Comparison of ENCODE assay signal across 8 mouse cellular contexts in genomic region chr17:21733049-21733448, GRCm38 (mm10). TPM values are rescaled to one million over a fixed set of nuclear protein-coding genes. Genes with fewer than 3 reads are reported as not detected.
DNase-seq lines count a peak whose midpoint lies in the region; ATAC-seq and TF ChIP-seq lines count a peak whose summit lies in the region.

No protein-coding gene starts in this region.

- no peak for TF ChIP-seq POLR2A in embryonic fibroblast, embryonic 13.5 days (IDR thresholded peaks at IDR 0.05; ENCODE audit: low read depth, low read length)

- H3K4me2 ChIP-seq in limb, embryonic 11.5 days (ENCODE audit: low read depth, severe bottlenecking): peak overlapping the region; percentile 32; the same call in 1 of the 2 replicates
- H3K4me2 ChIP-seq in neural tube, embryonic 14.5 days (ENCODE audit: low read depth, low read length): peak overlapping the region; percentile 53

- peak overlapping the region; percentile 66 for H3K9ac ChIP-seq in limb, embryonic 11.5 days (ENCODE audit: low read length)
- no peak overlapping the region; the same call in 1 of the 2 replicates for H3K9ac ChIP-seq in neural tube, embryonic 14.5 days (replicated peaks; ENCODE audit: low read depth, low read length)

- TF ChIP-seq CTCF in layer of hippocampus, adult 2 months (conservative IDR thresholded peaks at IDR 0.05): no peak
- no peak for TF ChIP-seq CTCF in embryonic fibroblast, embryonic 13.5 days (IDR thresholded peaks at IDR 0.05; ENCODE audit: borderline replicate concordance, insufficient read depth, low read length)

- H3K36me3 ChIP-seq in limb, embryonic 11.5 days (ENCODE audit: control insufficient read depth, insufficient read depth, low read length): no peaks in the 10 kb centered on the region
- peaks cover 10% of the 10 kb centered on the region for H3K36me3 ChIP-seq in neural tube, embryonic 14.5 days (ENCODE audit: control insufficient read depth, insufficient read depth, low read length)

- 83% methylated on average over 4 of the region's 4 CpGs for WGBS in limb, embryonic 11.5 days
- 93% methylated on average over 4 of the region's 4 CpGs for WGBS in neural tube, embryonic 14.5 days

- peak overlapping the region; percentile 87 for H3K27ac ChIP-seq in layer of hippocampus, adult 2 months
- peak overlapping the region; percentile 68; the same call in 1 of the 2 replicates for H3K27ac ChIP-seq in embryonic fibroblast, embryonic 13.5 days (ENCODE audit: insufficient read depth, low read length)
- H3K27ac ChIP-seq in limb, embryonic 11.5 days (replicated peaks; ENCODE audit: low read depth, low read length): 0 out of 2 replicates have a peak overlapping the region, but pooled peaks have one; percentile 22
- peak overlapping the region; percentile 79; the same call in 1 of the 2 replicates for H3K27ac ChIP-seq in neural tube, embryonic 14.5 days (ENCODE audit: low read depth, low read length)

- no peaks in the 10 kb centered on the region for H3K27me3 ChIP-seq in limb, embryonic 11.5 days (ENCODE audit: control insufficient read depth, insufficient read depth, low read length)
- no peaks in the 10 kb centered on the region for H3K27me3 ChIP-seq in neural tube, embryonic 14.5 days (ENCODE audit: control insufficient read depth, insufficient read depth, low read length)

- H3K9me3 ChIP-seq in limb, embryonic 11.5 days (ENCODE audit: control insufficient read depth, low read length): no peaks in the 10 kb centered on the region
- H3K9me3 ChIP-seq in neural tube, embryonic 14.5 days (ENCODE audit: control insufficient read depth, low read length): no peaks in the 10 kb centered on the region

- no peak for DNase-seq in layer of hippocampus, adult 2 months (ENCODE audit: low spot score in 2 of 2)
- no peak for DNase-seq in layer of hippocampus, adult 11-12 months (ENCODE audit: low spot score)
- DNase-seq in limb, embryonic 11.5 days (ENCODE audit: low spot score): no peak
- no peak for DNase-seq in adrenal gland, adult 8-10 months
- DNase-seq in MN1 (ENCODE audit: low spot score): no peak

- H3K4me3 ChIP-seq in layer of hippocampus, adult 2 months: peak overlapping the region; percentile 82
- H3K4me3 ChIP-seq in embryonic fibroblast, embryonic 13.5 days (ENCODE audit: insufficient read depth, low read length): peak overlapping the region; percentile 75; the same call in 1 of the 2 replicates
- peak overlapping the region; percentile 54; the same call in 1 of the 2 replicates for H3K4me3 ChIP-seq in limb, embryonic 11.5 days (ENCODE audit: low read depth, low read length)
- peak overlapping the region; percentile 74 for H3K4me3 ChIP-seq in neural tube, embryonic 14.5 days (ENCODE audit: low read depth, low read length)

- H3K4me1 ChIP-seq in embryonic fibroblast, embryonic 13.5 days (ENCODE audit: control insufficient read depth, insufficient read depth, low read length): peaks cover 2% of the 10 kb centered on the region
- no peaks in the 10 kb centered on the region for H3K4me1 ChIP-seq in limb, embryonic 11.5 days (ENCODE audit: control insufficient read depth, insufficient read depth, low read length)
- peaks cover 8% of the 10 kb centered on the region for H3K4me1 ChIP-seq in neural tube, embryonic 14.5 days (ENCODE audit: control insufficient read depth, insufficient read depth, low read length)

- ATAC-seq in limb, embryonic 11.5 days (ENCODE audit: insufficient number of reproducible peaks, low FRiP score, low TSS enrichment, low read depth): no peak
- no peak for ATAC-seq in neural tube, embryonic 14.5 days (ENCODE audit: low read depth)
- ATAC-seq in megakaryocyte-erythroid progenitor cell, adult 5-6 weeks (replicated peaks; ENCODE audit: low FRiP score, low TSS enrichment, poor library complexity, severe bottlenecking): no peak

RNA-seq across cellular contexts. Expression of gene Zfp229, which starts 2.5 kb away (rescaled TPM):
- total RNA-seq in layer of hippocampus, adult 2 months (2021): 1 to 10 TPM; 4.5 to 6.6 TPM
- 7.1 and 9.9 TPM in 2 replicates for polyA plus RNA-seq in embryonic fibroblast, embryonic 13.5 days (2011; ENCODE audit: insufficient read length, low read depth, missing spikeins)
- polyA plus RNA-seq in limb, embryonic 11.5 days (2014; fragmentation: Nextera tagmentation; extraction: Ambion mirVana): 8.4 and 10.4 TPM in 2 replicates
- polyA plus RNA-seq in neural tube, embryonic 14.5 days (2014; fragmentation: Nextera tagmentation; extraction: Ambion mirVana): 11.5 and 11.8 TPM in 2 replicates
- total RNA-seq in adrenal gland, adult 8-10 months (2022): 10 to 100 TPM in 3 of 4 experiments, 1 to 10 TPM in 1; 9.9 to 13.9 (median 12.5) TPM
- total RNA-seq in megakaryocyte-erythroid progenitor cell, adult 5-6 weeks (2014; fragmentation: Nextera tagmentation): 4.5 and 6.3 TPM in 2 replicates
- total RNA-seq in megakaryocyte-erythroid progenitor cell, adult 5-6 weeks (2017): 3.8 and 10.1 TPM in 2 replicates

RNA-seq across cellular contexts. Expression of gene Zfp760, which starts 25.5 kb away (rescaled TPM):
- total RNA-seq in layer of hippocampus, adult 2 months (2021): 1 to 10 TPM; 8.2 to 8.6 TPM
- 6.4 and 9.0 TPM in 2 replicates for polyA plus RNA-seq in embryonic fibroblast, embryonic 13.5 days (2011; ENCODE audit: insufficient read length, low read depth, missing spikeins)
- polyA plus RNA-seq in limb, embryonic 11.5 days (2014; fragmentation: Nextera tagmentation; extraction: Ambion mirVana): 20.8 and 25.8 TPM in 2 replicates
- 11.6 and 15.5 TPM in 2 replicates for polyA plus RNA-seq in neural tube, embryonic 14.5 days (2014; fragmentation: Nextera tagmentation; extraction: Ambion mirVana)
- total RNA-seq in adrenal gland, adult 8-10 months (2022): 1 to 10 TPM; 6.3 to 8.3 (median 7.9) TPM
- total RNA-seq in megakaryocyte-erythroid progenitor cell, adult 5-6 weeks (2014; fragmentation: Nextera tagmentation): 8.0 and 9.4 TPM in 2 replicates
- total RNA-seq in megakaryocyte-erythroid progenitor cell, adult 5-6 weeks (2017): 6.2 and 7.2 TPM in 2 replicates

RNA-seq across cellular contexts. Expression of gene Gm10226, which starts 41.4 kb away (rescaled TPM):
- total RNA-seq in layer of hippocampus, adult 2 months (2021): 1 to 10 TPM; 3.5 to 5.6 TPM
- polyA plus RNA-seq in embryonic fibroblast, embryonic 13.5 days (2011; ENCODE audit: insufficient read length, low read depth, missing spikeins): 4.2 and 10.9 TPM in 2 replicates
- polyA plus RNA-seq in limb, embryonic 11.5 days (2014; fragmentation: Nextera tagmentation; extraction: Ambion mirVana): 9.4 and 10.1 TPM in 2 replicates
- polyA plus RNA-seq in neural tube, embryonic 14.5 days (2014; fragmentation: Nextera tagmentation; extraction: Ambion mirVana): 24.6 and 26.9 TPM in 2 replicates
- total RNA-seq in adrenal gland, adult 8-10 months (2022): 1 to 10 TPM in 3 of 4 experiments, not detected in 1; 2.9 to 7.5 (median 6.9) TPM
- 12.7 TPM in 1 of 2 replicates, not detected in the other for total RNA-seq in megakaryocyte-erythroid progenitor cell, adult 5-6 weeks (2014; fragmentation: Nextera tagmentation)
- 69.3 TPM in 1 of 2 replicates, not detected in the other for total RNA-seq in megakaryocyte-erythroid progenitor cell, adult 5-6 weeks (2017)

Comparison
In these comparisons a context has a peak if more than half of its experiments do, and no peak if none do; other contexts are left out.
1. H3K27ac ChIP-seq: peak in every context shown above with its lines; median percentile 87 in layer of hippocampus, adult 2 months; 79 in neural tube, embryonic 14.5 days; 68 in embryonic fibroblast, embryonic 13.5 days; 22 in limb, embryonic 11.5 days.